Mouse (Mus musculus) c-Kit-positive CD71-negative TER-119-negative erythroid progenitor cells, embryonic 14.5 days (primary cell): ENCODE measurements around the gene Dhrs1.
"Not testable (repeated sequence)": the region's sequence is repeated elsewhere in the genome, so short reads cannot be mapped to it uniquely, and the experiment has no call there.

Source experiments
- DNase-seq: peaks from one replicate; pipeline ENCODE4 v3.0.0-alpha.2; 2013; ENCODE audit warnings: low read depth

The Dhrs1 gene

DNA sequence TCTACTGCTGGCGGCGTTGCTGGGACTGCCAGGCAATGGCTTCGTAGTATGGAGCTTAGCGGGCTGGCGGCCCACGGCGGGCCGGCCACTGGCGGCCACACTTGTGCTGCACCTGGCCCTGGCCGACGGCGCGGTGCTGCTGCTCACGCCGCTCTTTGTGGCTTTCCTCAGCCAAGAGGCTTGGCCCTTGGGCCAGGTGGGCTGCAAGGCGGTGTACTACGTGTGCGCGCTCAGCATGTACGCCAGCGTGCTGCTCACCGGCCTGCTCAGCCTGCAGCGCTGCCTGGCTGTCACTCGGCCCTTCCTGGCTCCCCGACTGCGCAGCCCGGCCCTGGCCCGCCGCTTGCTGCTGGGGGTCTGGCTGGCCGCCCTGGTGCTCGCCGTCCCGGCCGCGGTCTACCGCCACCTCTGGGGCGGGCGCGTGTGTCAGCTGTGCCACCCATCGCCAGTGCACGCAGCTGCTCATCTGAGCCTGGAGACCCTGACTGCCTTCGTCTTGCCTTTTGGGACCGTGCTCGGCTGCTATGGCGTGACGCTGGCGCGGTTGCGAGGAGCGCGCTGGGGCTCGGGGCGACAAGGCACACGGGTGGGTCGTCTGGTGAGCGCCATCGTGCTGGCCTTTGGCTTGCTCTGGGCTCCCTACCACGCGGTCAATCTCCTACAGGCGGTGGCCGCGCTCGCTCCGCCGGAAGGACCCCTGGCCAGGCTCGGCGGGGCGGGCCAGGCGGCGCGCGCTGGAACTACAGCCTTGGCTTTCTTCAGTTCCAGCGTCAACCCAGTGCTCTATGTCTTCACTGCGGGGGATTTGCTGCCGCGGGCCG, 16.7 kb upstream of the Dhrs1 start:
- no peak for DNase-seq

DNA sequence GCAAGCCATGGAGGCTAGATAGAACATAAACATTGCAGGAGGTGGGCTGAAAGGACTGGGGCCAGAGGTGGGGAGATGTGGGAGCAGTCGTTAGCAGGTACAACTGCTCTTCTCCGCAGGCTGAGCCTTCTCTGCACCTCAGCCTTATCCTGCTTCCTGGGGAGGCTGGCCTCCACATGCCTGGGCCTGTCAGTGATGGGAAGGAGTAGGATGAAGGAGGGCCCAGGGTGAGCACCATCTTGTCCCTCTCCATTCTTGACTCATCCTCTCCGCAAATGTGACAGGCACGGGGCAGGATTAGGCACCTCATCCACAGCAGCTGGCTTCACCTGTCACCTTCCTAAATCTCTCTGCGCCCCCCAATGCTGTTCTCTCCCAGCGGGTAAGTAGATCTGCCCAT, 15.7 kb upstream of the Dhrs1 start, which contains the start of gene Ltb4r2:
Ltb4r2 (plus strand) TSS at position 266 of the 400 bp plus-strand sequence.
- DNase-seq: no peak

- DNase-seq: not testable (repeated sequence)
Observed at GRCm38 (mm10) chr14:55760156-55760555, 14.7 kb upstream of the Dhrs1 start.

- no peak for DNase-seq
Observed at GRCm38 (mm10) chr14:55758363-55758784, 12.9 kb upstream of the Dhrs1 start, which contains the start of gene Cideb. TSS of gene Cideb (minus strand) at chr14:55758458.

DNA sequence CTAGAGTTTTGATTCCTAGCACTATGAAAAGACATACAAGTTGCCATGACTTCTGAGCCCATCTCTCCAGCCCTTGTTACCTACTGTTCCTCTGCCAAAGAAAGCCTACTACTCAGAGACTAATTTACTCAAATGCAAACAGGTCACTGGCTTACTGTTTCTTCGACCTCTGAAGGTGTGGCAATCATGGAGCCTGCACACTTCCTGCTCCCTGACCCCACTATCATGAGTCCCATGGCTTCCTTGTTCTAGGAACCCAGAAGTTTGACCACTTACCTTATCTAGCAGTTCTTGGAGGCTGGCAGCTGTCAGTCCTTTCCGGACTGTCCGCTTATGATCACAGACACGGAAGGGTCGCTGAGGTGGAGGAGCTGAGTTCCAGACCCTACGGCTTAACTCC, 12.1 kb upstream of the Dhrs1 start:
- DNase-seq: no peak

DNA sequence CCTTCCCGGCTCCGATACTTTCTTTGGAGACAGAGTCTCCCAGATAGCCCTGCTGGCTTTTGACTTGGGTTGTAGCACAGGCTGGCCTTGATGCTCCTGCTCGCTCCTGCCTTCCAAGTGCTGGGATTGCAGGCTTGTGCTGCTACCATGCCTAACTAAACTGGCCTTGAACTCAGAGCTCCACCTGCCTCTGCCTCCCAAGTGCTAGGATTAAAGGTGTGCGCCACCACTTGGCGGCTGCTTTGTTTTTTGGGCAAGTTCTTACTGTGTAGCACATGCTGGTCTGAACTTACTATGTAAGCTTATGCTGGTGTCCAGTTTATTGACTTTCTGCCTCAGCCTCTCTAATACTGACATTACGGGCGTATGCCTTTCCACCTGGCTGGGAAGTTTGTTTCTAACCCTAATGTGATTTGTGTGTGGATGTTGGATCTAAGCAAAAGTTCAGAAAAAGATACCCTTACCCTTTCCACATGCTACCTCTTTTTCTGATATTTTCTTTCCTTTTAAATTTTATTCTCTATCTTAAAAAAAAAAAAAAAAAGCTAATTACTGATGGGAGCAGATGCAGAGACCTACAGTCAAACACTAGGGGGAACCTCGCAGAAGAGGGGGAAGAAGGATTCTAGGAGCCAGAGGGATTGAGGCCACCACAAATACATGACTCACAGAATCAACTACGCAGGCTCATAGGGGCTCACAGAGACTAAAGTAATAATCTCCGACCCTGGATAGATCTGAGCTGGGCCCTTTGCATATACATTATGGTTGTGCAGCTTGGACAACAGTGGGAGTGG, 1.8 kb upstream of the Dhrs1 start:
- no peak for DNase-seq

GRCm38 (mm10) chr14:55745861-55746237, 359 bp upstream of the Dhrs1 start:
- DNase-seq: no peak

DNA sequence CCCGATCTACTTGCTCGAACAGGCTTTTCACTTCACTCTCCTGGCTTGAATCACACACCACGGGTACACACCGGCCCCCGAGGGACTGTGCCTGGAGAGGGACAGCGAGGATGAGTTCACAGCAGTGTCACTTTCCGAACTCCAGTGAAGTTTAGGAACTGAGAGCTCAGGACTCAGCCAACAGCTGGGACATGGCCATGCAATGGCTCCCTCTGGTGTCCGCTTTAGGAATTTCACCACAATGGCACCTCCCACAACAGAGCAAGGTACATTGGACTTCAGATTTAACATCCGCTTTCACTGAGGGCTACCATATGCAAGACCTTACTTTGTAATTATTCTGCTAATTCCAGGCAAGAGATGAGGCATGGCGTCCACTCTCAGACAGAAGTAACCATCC, 1.8 kb downstream of the Dhrs1 start:
- DNase-seq: peak; percentile 85

DNA sequence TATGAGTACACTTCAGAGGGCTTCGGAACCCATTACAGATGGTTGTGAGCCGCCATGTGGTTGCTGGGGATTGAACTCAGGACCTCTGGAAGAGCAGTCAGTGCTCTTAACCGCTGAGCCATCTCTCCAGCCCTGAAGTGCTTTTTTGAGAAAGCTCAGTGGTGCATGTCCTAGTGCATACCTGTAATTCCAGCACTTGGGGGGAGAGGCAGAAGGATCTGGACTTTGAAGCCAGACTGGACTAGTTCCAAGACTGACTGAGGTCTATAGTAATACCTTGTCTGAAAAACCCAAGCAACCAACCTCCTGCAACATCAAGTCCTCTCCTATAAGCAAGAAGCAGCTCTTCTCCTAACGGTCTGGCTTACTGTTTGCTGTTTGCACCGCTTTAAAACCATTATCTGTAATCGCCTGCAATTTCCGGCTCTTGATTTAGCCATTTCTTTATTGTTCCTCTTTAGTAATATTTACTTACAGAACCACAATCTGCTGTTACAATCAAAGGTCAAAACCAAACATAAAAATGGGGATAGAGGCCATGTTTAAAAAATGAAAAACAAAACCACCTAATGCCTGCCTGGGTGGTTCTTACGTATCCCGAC, 8.3 kb downstream of the Dhrs1 start:
- DNase-seq: no peak

DNA sequence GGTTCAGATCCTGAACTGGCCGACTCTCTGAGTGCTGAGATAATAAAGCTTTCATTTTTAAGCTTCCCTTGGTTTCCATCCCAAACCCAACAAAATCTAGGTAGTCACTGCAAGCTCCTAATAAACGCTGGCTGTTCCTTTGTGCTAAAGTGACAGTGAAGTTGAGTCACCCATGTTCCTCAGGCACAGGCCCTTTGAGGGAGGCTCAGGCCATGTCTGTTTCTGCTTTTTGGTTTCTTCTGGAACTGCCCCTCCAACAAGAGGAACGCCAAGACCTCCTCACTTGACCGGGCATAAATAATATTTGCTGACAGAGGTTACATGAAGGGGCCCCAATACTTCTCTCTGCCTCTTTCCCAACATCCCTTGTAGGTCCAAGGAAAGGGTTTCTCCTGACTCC, 9.7 kb downstream of the Dhrs1 start:
- no peak for DNase-seq

GRCm38 (mm10) chr14:55735334-55735733, 10.2 kb downstream of the Dhrs1 start:
- no peak for DNase-seq

DNA sequence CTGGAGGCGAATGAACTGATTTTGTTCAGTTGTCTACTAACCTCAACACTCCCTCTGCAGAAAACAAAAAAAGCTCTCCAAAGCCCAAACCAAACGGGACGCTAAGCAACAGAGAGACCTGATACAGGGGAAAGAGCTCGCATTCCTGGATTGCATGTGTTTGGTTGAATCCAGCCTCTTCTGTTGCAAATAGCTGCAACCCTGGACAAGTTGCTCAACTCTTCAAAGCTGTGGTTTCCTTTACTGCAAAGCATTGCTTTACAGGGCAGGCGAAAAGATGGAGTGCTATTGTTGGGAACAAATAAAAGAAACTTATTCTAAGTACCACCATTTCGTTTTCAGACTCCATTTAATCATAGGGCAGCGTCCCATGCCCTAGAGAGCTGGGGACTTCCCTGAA, 10.6 kb downstream of the Dhrs1 start:
- DNase-seq: no peak

- no peak for DNase-seq
Observed at GRCm38 (mm10) chr14:55733889-55734288, 11.6 kb downstream of the Dhrs1 start.

- no peak for DNase-seq
Observed at GRCm38 (mm10) chr14:55730531-55731032, 14.9 kb downstream of the Dhrs1 start.

DNA sequence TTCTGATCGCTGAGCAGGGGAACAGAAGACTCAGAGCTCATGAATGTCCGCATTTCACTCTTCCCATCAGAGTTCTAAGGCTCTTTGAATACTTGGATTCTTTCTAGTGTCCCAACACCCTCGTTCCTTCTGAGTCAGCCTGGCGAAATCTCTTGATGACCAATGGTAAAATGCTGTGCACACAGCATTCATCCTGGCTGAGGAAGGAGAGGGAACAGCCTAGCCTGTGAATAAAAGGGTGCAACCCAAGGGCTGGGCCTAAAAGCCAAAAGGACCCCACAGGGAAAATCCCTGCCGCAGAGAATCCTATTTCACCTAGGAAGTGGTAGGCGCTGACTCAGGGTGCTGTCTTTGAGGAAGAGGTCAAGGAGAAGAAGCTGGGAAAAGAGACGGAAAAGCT, 15.4 kb downstream of the Dhrs1 start:
- DNase-seq: no peak

GRCm38 (mm10) chr14:55727889-55728685, 17.4 kb downstream of the Dhrs1 start:
- no peak for DNase-seq

DNA sequence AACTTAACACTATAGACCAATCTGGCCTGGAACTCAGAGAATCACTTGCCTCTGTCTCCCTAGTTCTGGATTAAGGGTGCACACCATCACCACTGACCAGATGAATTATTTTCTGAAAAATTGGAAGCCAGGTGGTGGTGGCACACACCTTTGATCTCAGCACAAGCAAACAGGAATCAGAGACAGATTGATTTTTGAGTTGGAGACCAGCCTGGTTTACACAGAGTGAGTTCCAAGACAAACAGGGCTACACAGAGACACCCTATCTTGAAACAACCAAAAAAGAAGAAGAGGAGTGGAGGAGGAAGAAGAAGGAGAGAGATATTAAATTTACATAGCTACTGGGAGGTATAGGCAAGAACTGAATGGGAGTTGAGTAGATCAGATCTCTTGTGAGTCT, 19.2 kb downstream of the Dhrs1 start:
- DNase-seq: no peak

GRCm38 (mm10) chr14:55724411-55724871, 21.0 kb downstream of the Dhrs1 start:
- DNase-seq: peak; percentile 72

DNA sequence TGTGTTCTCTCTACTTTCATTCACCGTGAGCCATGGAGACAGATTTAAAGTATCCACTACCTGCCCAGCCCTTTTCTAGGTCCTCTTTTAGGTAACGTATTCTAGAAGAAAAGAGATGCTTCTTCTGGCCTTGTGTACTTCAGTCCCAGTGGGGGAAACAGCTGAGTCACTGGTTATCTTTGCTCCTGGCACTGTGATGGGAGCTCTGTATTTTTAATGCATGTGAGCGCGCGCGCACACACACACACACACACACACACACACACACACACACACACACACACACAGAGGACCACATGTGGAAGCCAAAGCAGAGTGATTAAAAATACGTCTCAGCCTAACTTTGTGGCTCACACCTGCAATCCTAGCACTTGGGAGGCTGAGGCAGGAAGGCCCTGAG, 22.1 kb downstream of the Dhrs1 start:
- DNase-seq: no peak

DNA sequence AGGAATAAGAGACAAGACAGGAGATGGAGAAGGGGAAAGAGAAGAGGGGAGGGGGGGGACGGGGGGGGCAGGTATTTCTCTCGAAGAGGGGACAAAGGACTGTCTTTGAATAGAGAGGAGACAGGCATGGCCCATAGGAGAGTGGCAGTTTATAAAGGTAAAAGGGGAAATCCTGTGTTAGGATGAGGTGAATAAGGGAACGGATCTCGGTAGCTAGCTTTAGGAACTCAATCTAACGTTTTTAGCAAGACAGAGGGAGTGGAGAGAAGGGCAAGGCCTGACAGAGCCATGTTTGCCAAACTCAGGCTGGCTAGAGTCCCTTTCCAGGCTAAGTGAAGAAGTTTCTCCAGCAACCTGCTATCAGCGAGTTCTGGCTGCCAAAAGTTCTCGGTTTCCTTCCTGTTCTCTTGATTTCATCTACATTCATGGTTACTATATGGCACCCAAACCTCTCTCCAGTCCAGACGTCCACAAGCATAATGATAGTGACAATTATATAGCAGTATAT, 23.0 kb downstream of the Dhrs1 start:
- no peak for DNase-seq

- peak; percentile 87 for DNase-seq
Observed at GRCm38 (mm10) chr14:55721700-55722437, 23.6 kb downstream of the Dhrs1 start, which contains the start of gene Rabggta. TSS of gene Rabggta (minus strand) at chr14:55722263.
